In genomic region chr19:10356845-10357503, GRCm38 (mm10) we compare ENCODE assay signal across 8 mouse cellular contexts. TPM values are rescaled to one million over a fixed set of nuclear protein-coding genes. Genes with fewer than 3 reads are reported as not detected.
DNase-seq lines count a peak whose midpoint lies in the region; ATAC-seq and TF ChIP-seq lines count a peak whose summit lies in the region.
"Had no signal": no experiment of that assay in that cellular context is flagged by ENCODE, and none has a peak within 500 bp of the region (broad histone marks: within the 10 kb centered on the region; RNA-seq: fewer than 3 reads in every experiment).

No protein-coding gene starts in this region.

- ATAC-seq in hindbrain, embryonic 12.5 days (ENCODE audit: low FRiP score), result peak; percentile 82
- ATAC-seq in neural tube, embryonic 15.5 days (ENCODE audit: low FRiP score), result peak; percentile 35; the same call in 1 of the 2 replicates
- ATAC-seq in megakaryocyte progenitor cell, adult 5-6 weeks (replicated peaks; ENCODE audit: poor library complexity), result no peak

- TF ChIP-seq CTCF in brain, embryonic 14.5 days (IDR thresholded peaks at IDR 0.05; ENCODE audit: borderline replicate concordance, extremely low read depth, insufficient read depth, insufficient read length), result no peak

- H3K9ac ChIP-seq in hindbrain, embryonic 12.5 days, result no peak overlapping the region
- no peak overlapping the region for H3K9ac ChIP-seq in neural tube, embryonic 15.5 days (replicated peaks)

- peak; percentile 75 for DNase-seq in NIH3T3 (ENCODE audit: low read depth)
- peak; percentile 76 for DNase-seq in brain, embryonic 14.5 days (ENCODE audit: low read depth)
- DNase-seq in frontal cortex, postnatal 36 days (ENCODE audit: low spot score in 2 of 2), result no peak
- DNase-seq in kidney, adult 9 months, result no peak

- no peak for TF ChIP-seq POLR2A in brain, embryonic 14.5 days (IDR thresholded peaks at IDR 0.05; ENCODE audit: borderline replicate concordance, extremely low read depth, insufficient read depth, insufficient read length, poor library complexity, severe bottlenecking)

- H3K27ac ChIP-seq in hindbrain, embryonic 12.5 days, result 0 out of 2 replicates have a peak overlapping the region, but pooled peaks have one; percentile 4
- no peak overlapping the region for H3K27ac ChIP-seq in neural tube, embryonic 15.5 days (replicated peaks)

- H3K4me3 ChIP-seq in hindbrain, embryonic 12.5 days, result no peak overlapping the region
- H3K4me3 ChIP-seq in neural tube, embryonic 15.5 days (replicated peaks), result no peak overlapping the region

- no peaks in the 10 kb centered on the region for H3K36me3 ChIP-seq in hindbrain, embryonic 12.5 days
- H3K36me3 ChIP-seq in neural tube, embryonic 15.5 days, result no peaks in the 10 kb centered on the region

- H3K4me1 ChIP-seq in hindbrain, embryonic 12.5 days, result peaks cover 17% of the 10 kb centered on the region
- peaks cover 13% of the 10 kb centered on the region for H3K4me1 ChIP-seq in neural tube, embryonic 15.5 days

- H3K4me2 ChIP-seq in hindbrain, embryonic 12.5 days (replicated peaks), result no peak overlapping the region; the same call in 1 of the 2 replicates
- H3K4me2 ChIP-seq in neural tube, embryonic 15.5 days, result no peak overlapping the region

- no peaks in the 10 kb centered on the region for H3K27me3 ChIP-seq in hindbrain, embryonic 12.5 days
- no peaks in the 10 kb centered on the region for H3K27me3 ChIP-seq in neural tube, embryonic 15.5 days (replicated peaks)

- 6% methylated on average over 12 of the region's 12 CpGs for WGBS in hindbrain, embryonic 12.5 days
- 9% methylated on average over 12 of the region's 12 CpGs for WGBS in neural tube, embryonic 15.5 days

- no peaks in the 10 kb centered on the region for H3K9me3 ChIP-seq in hindbrain, embryonic 12.5 days (replicated peaks)
- no peaks in the 10 kb centered on the region for H3K9me3 ChIP-seq in neural tube, embryonic 15.5 days (replicated peaks)

RNA-seq across cellular contexts. Expression of gene Syt7, which starts 31.9 kb away (rescaled TPM):
- 50.2 and 85.2 TPM in 2 replicates for polyA plus RNA-seq in brain, embryonic 14.5 days (2012; rRNA removed)
- 6.2 and 7.6 TPM in 2 replicates for polyA plus RNA-seq in hindbrain, embryonic 12.5 days (2016; fragmentation: Nextera tagmentation; extraction: Ambion mirVana)
- 10.4 and 17.3 TPM in 2 replicates for polyA plus RNA-seq in neural tube, embryonic 15.5 days (2015; fragmentation: Nextera tagmentation; extraction: Ambion mirVana)
- not detected in 2 replicates for total RNA-seq in megakaryocyte progenitor cell, adult 5-6 weeks (2015)
- not detected in 2 replicates for total RNA-seq in megakaryocyte progenitor cell, adult 5-6 weeks (2017)
- total RNA-seq: hematopoietic stem cell, adult 5-6 weeks had no signal

RNA-seq across cellular contexts. Expression of gene Dagla, which starts 52.3 kb away (rescaled TPM):
- 20.2 and 24.8 TPM in 2 replicates for polyA plus RNA-seq in brain, embryonic 14.5 days (2012; rRNA removed)
- 4.9 and 5.1 TPM in 2 replicates for polyA plus RNA-seq in hindbrain, embryonic 12.5 days (2016; fragmentation: Nextera tagmentation; extraction: Ambion mirVana)
- 11.2 and 12.2 TPM in 2 replicates for polyA plus RNA-seq in neural tube, embryonic 15.5 days (2015; fragmentation: Nextera tagmentation; extraction: Ambion mirVana)
- total RNA-seq in megakaryocyte progenitor cell, adult 5-6 weeks (2015), result 0.02 TPM in 1 of 2 replicates, not detected in the other
- 0.17 and 1.4 TPM in 2 replicates for total RNA-seq in megakaryocyte progenitor cell, adult 5-6 weeks (2017)
- total RNA-seq: hematopoietic stem cell, adult 5-6 weeks had no signal

Comparison
In these comparisons a context has a peak if more than half of its experiments do, and no peak if none do; other contexts are left out.
1. DNase-seq: peak in NIH3T3 (single experiment) and brain, embryonic 14.5 days (single experiment); none in frontal cortex, postnatal 36 days (0 of 2) and kidney, adult 9 months (single experiment).